Mouse (Mus musculus): ENCODE results near the gene Catsperg1. TPM values are rescaled to one million over a fixed set of nuclear protein-coding genes. Genes with fewer than 3 reads are reported as not detected.

The Catsperg1 gene
- polyA plus RNA-seq, 2 experiments: 0.84 to 3.1 TPM

DNA sequence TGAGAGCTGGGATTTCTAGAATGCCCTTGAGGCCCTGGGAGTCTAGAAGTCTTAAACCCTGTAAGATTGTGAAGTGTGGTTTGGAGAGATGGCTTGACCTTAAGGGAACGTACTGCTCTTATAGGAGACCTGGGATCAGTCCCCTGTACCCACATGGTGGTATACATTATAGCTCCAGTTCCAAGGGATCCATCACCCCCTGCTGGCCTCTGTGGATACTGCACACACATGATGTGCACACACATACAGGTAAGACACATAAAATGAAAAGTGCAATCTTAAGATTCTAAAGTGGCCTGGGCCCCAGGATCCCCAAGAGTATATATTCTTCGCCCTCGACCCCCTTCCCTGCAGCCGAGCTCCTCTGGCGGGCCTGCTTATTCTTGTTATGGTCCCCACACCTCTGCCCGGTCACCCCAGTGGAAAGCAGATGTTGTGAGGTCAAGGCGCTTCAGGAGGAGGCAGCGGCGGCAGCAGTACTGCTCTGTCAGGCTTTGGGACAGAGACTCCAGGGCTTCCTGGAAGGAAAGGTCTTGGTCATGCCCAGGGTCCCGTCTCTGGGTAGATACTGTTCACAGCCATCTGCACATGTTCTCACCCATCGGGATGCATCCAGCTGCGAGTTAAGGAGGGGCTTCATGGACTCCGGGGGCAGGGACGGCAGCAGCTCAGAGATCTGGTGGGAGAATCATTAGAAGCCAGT, 59.7 kb downstream of the Catsperg1 start:
- peaks cover 6% of the 10 kb centered on the region for H3K4me1 ChIP-seq (ENCODE audit: control insufficient read depth, insufficient read depth, low read length)
- H3K36me3 ChIP-seq (ENCODE audit: control insufficient read depth, insufficient read depth, low read length): no peaks in the 10 kb centered on the region; the same call in 1 of the 2 replicates
- no peak for DNase-seq (ENCODE audit: low spot score)
- no peak overlapping the region for H3K4me2 ChIP-seq (replicated peaks; ENCODE audit: low read depth, low read length, severe bottlenecking)
- TF ChIP-seq POLR2A (IDR thresholded peaks at IDR 0.05; ENCODE audit: borderline replicate concordance, extremely low read depth, insufficient read depth, insufficient read length): no peak
- H3K27me3 ChIP-seq (ENCODE audit: control insufficient read depth, insufficient read depth, low read length): peaks cover 12% of the 10 kb centered on the region
- H3K27ac ChIP-seq (replicated peaks; ENCODE audit: low read depth, low read length): no peak overlapping the region
- H3K9me3 ChIP-seq (ENCODE audit: control insufficient read depth, low read length): no peaks in the 10 kb centered on the region
- 93% methylated on average over 14 of the region's 14 CpGs for WGBS
- H3K4me3 ChIP-seq (replicated peaks; ENCODE audit: low read length): no peak overlapping the region
- H3K9ac ChIP-seq (ENCODE audit: low read depth, low read length, severe bottlenecking): no peak overlapping the region
- no peak for ATAC-seq (ENCODE audit: low FRiP score, low read depth)

DNA sequence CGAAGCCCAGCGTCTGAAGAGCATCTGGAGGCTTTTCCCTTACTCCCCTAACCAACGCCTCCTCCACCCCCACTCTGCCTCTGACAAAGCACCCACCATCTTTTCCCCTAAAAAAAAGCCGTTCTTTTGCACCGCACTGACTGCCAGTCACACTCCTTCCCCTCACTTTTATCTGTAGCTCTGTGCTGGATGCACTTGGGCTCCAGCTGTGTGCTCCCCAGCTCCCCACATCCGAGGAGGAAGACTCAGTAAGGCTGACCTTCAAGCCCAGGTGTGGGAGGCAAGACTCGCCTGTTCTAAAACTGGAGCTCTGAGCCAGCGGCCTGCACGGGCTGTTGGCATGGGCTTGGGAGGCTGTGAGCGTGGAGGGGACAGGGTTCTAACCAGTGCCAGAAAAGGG, 62.3 kb downstream of the Catsperg1 start:
- no peaks in the 10 kb centered on the region for H3K27me3 ChIP-seq (ENCODE audit: control insufficient read depth, insufficient read depth, low read length)
- no peaks in the 10 kb centered on the region for H3K9me3 ChIP-seq (ENCODE audit: control insufficient read depth, low read length)
- no peak for ATAC-seq (ENCODE audit: low FRiP score, low read depth)
- DNase-seq (ENCODE audit: low spot score): no peak
- peaks cover 6% of the 10 kb centered on the region for H3K4me1 ChIP-seq (ENCODE audit: control insufficient read depth, insufficient read depth, low read length)
- no peak overlapping the region for H3K4me3 ChIP-seq (replicated peaks; ENCODE audit: low read length)
- no peak overlapping the region for H3K4me2 ChIP-seq (replicated peaks; ENCODE audit: low read depth, low read length, severe bottlenecking)
- no peak overlapping the region for H3K27ac ChIP-seq (replicated peaks; ENCODE audit: low read depth, low read length)
- no peaks in the 10 kb centered on the region; the same call in 1 of the 2 replicates for H3K36me3 ChIP-seq (ENCODE audit: control insufficient read depth, insufficient read depth, low read length)
- H3K9ac ChIP-seq (ENCODE audit: low read depth, low read length, severe bottlenecking): no peak overlapping the region
- TF ChIP-seq POLR2A (IDR thresholded peaks at IDR 0.05; ENCODE audit: borderline replicate concordance, extremely low read depth, insufficient read depth, insufficient read length): no peak
- WGBS: 70% methylated on average over 10 of the region's 10 CpGs

DNA sequence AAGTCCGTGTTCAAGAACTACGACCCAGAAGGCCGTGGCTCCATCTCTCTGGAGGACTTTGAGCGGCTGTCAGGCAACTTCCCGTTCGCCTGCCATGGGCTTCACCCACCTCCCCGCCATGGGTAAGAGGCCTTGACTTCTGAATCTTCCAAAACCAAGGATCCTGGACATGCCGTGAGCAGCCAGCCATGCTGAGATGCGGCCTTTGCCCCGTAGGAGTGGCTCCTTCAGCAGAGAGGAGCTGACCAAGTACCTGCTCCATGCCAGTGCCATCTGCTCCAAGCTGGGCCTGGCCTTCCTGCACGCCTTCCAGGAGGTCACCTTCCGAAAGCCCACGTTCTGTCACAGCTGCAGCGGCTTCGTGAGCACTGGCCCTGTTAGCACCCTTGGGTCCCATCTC, 65.1 kb downstream of the Catsperg1 start:
- ATAC-seq (ENCODE audit: low FRiP score, low read depth): no peak
- 92% methylated on average over 15 of the region's 15 CpGs for WGBS
- TF ChIP-seq POLR2A (IDR thresholded peaks at IDR 0.05; ENCODE audit: borderline replicate concordance, extremely low read depth, insufficient read depth, insufficient read length): no peak

DNA sequence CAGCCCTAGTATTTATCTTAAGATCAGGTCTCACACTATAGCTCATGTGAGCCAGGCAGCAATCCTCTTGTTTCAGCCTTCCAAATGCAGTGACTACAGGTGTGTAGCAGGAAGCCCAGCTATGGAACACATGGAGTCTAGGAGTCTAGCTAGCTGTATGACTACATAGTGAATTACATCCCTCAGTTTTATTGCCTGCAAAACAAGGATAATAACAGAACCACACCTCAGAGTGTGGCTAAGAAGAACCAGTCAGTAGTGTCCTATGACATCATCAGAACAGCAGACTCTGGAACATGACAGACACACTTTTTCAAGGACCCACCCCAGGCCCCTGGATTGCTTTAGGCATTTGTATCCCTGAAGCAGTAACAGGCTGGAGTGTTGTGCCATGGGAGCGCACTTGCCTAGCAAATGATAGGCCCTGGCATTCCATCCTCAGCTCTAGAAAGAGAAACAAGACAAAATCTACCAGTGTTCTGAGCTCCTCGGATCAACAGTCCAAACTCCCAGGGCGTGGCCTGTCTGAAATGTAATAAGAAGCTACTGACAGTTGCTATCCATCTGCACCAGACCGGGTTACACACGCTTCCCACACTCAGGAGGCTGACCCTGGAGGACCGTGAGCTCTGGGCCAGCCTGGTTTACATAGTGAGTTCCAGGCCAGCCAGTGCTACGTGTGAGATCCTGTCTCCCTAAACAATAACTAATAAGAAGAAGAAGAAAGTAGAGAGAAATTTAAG, 67.0 kb downstream of the Catsperg1 start:
- no peak overlapping the region for H3K4me2 ChIP-seq (replicated peaks; ENCODE audit: low read depth, low read length, severe bottlenecking)
- WGBS: 75% methylated on average over 7 of the region's 7 CpGs
- no peak for TF ChIP-seq POLR2A (IDR thresholded peaks at IDR 0.05; ENCODE audit: borderline replicate concordance, extremely low read depth, insufficient read depth, insufficient read length)
- H3K27ac ChIP-seq (replicated peaks; ENCODE audit: low read depth, low read length): no peak overlapping the region
- H3K36me3 ChIP-seq (ENCODE audit: control insufficient read depth, insufficient read depth, low read length): no peaks in the 10 kb centered on the region
- no peaks in the 10 kb centered on the region for H3K4me1 ChIP-seq (ENCODE audit: control insufficient read depth, insufficient read depth, low read length)
- no peak for ATAC-seq (ENCODE audit: low FRiP score, low read depth)
- H3K9me3 ChIP-seq (ENCODE audit: control insufficient read depth, low read length): no peaks in the 10 kb centered on the region
- DNase-seq (ENCODE audit: low spot score): no peak
- no peaks in the 10 kb centered on the region for H3K27me3 ChIP-seq (ENCODE audit: control insufficient read depth, insufficient read depth, low read length)
- H3K4me3 ChIP-seq (replicated peaks; ENCODE audit: low read length): no peak overlapping the region
- no peak overlapping the region for H3K9ac ChIP-seq (ENCODE audit: low read depth, low read length, severe bottlenecking)

More for the DNA sequence above, 65.1 kb downstream of the Catsperg1 start:
- H3K27ac ChIP-seq (replicated peaks; ENCODE audit: low read depth, low read length): no peak overlapping the region
- H3K27me3 ChIP-seq (ENCODE audit: control insufficient read depth, insufficient read depth, low read length): no peaks in the 10 kb centered on the region
- no peaks in the 10 kb centered on the region; the same call in 1 of the 2 replicates for H3K36me3 ChIP-seq (ENCODE audit: control insufficient read depth, insufficient read depth, low read length)
- no peaks in the 10 kb centered on the region for H3K9me3 ChIP-seq (ENCODE audit: control insufficient read depth, low read length)
- H3K4me1 ChIP-seq (ENCODE audit: control insufficient read depth, insufficient read depth, low read length): no peaks in the 10 kb centered on the region
- H3K9ac ChIP-seq (ENCODE audit: low read depth, low read length, severe bottlenecking): no peak overlapping the region
- H3K4me3 ChIP-seq (replicated peaks; ENCODE audit: low read length): no peak overlapping the region
- DNase-seq (ENCODE audit: low spot score): no peak
- H3K4me2 ChIP-seq (replicated peaks; ENCODE audit: low read depth, low read length, severe bottlenecking): no peak overlapping the region

DNA sequence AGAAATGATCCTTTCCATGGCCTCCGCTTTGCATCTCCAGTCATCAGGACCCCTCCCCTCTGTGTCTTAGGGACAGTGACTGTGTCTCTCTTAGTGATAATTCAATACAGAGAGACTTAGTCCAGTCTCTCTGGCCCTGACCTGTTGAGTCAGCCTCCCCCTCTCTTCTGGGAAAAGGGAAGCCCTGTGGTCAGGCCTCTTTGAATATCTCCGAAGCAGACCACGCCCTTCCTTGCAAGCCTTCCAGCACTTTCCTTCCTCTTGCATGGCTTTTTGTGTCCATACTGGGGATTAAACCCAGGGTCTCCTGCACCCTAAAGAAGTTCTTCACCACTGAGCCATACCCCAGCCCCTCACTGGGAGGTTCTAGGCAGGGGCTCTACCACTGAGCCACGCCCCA, 69.8 kb downstream of the Catsperg1 start:
- Histone ChIP-seq H3K4me2 (replicated peaks; ENCODE audit: low read depth, low read length, severe bottlenecking) (no peak overlapping the region), H3K4me3 (replicated peaks; ENCODE audit: low read length) (no peak overlapping the region), H3K9me3 (ENCODE audit: control insufficient read depth, low read length) (no peaks in the 10 kb centered on the region), H3K9ac (ENCODE audit: low read depth, low read length, severe bottlenecking) (no peak overlapping the region), H3K36me3 (ENCODE audit: control insufficient read depth, insufficient read depth, low read length) (no peaks in the 10 kb centered on the region), H3K27me3 (ENCODE audit: control insufficient read depth, insufficient read depth, low read length) (no peaks in the 10 kb centered on the region), H3K4me1 (ENCODE audit: control insufficient read depth, insufficient read depth, low read length) (no peaks in the 10 kb centered on the region), H3K27ac (replicated peaks; ENCODE audit: low read depth, low read length) (no peak overlapping the region)
- no peak for ATAC-seq (ENCODE audit: low FRiP score, low read depth)
- no peak for DNase-seq (ENCODE audit: low spot score)
- TF ChIP-seq POLR2A (IDR thresholded peaks at IDR 0.05; ENCODE audit: borderline replicate concordance, extremely low read depth, insufficient read depth, insufficient read length): no peak
- 95% methylated on average over 4 of the region's 4 CpGs for WGBS
